Mouse (Mus musculus) stomach, postnatal 0 days (tissue): ENCODE measurements around the gene Fam13c.

Experiments
- CTCF ChIP-seq: IDR thresholded peaks from 2 replicates; pipeline ENCODE4 v1.5.1; 2016; ENCODE audit warnings: antibody characterized with exemption, low read depth, mild to moderate bottlenecking, moderate library complexity
- EP300 ChIP-seq: optimal IDR thresholded peaks from 2 replicates; pipeline ENCODE3; 2016; ENCODE audit warnings: antibody characterized with exemption

DNA sequence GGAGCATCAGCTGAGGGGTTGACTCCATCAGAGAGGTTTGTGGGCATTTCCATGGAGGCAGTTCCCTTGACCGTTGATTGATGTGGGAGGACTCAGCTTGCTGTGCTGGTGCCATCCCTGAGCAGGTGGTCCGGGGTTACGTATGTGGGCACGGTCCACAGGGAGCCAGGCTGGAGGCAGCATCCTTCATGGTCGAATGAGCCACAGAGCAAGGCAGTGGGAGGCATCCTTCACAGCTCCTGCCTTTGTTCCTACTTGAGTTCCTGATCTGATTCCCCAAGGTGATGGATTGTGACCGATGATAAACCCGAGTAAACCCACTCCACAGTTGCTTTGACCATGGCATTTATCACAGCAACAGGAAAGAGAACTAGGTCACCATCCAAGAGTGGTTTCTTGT is 25.4 kb downstream of the Fam13c start:
- no peak for TF ChIP-seq EP300
- TF ChIP-seq CTCF = no peak
